Mouse (Mus musculus): Measurements from ENCODE around the gene Map3k19. TPM values are rescaled to one million over a fixed set of nuclear protein-coding genes. Genes with fewer than 3 reads are reported as not detected.

The Map3k19 gene
- total RNA-seq, 2 experiments from 2014 or later = 5.6 to 6.8 TPM

DNA sequence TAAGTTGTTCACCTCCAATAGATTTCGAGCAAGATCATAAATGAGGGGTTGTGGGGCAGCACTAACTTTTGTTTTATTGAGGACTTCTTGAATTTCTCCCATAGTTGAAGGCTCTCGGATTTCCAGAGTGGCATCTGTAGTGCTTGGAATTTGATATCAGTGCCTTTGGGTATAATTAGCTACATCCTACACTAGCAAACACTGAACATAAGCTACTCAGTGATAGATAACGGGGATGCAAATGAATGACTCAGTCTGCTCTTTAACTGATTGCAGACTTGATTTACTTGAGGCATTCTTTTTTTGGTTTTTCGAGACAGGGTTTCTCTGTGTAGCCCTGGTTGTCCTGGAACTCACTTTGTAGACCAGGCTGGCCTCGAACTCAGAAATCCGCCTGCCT, 65.9 kb downstream of the Map3k19 start:
- Histone ChIP-seq H3K27ac (peak overlapping the region; percentile 64; the same call in 1 of the 2 replicates), H3K4me3 (no peak overlapping the region)
- no peak for TF ChIP-seq CTCF (conservative IDR thresholded peaks at IDR 0.05)
- no peak for DNase-seq (ENCODE audit: low spot score in 2 of 2)

DNA sequence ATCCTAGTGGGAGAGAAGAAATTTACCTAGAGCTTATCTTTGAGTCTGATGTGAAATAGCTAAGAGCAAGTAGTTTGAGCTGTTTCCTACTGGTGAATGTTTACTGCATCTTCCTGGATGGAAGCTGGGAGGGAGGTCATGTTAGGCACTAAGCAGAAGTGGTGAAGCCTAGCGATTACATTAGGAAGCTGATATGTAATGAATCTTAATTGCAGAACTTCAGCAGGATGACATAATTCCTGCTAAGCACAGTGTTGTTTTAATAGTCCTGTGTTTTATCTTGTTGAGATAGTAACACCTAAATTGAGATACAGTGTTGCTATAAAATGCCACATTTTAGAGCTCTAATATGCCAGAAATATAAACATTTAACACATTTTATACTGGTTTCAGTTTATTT, 68.9 kb downstream of the Map3k19 start:
- DNase-seq (ENCODE audit: low spot score in 2 of 2) = no peak
- TF ChIP-seq CTCF (conservative IDR thresholded peaks at IDR 0.05) = no peak
- H3K4me3 ChIP-seq = no peak overlapping the region
- no peak overlapping the region for H3K27ac ChIP-seq

DNA sequence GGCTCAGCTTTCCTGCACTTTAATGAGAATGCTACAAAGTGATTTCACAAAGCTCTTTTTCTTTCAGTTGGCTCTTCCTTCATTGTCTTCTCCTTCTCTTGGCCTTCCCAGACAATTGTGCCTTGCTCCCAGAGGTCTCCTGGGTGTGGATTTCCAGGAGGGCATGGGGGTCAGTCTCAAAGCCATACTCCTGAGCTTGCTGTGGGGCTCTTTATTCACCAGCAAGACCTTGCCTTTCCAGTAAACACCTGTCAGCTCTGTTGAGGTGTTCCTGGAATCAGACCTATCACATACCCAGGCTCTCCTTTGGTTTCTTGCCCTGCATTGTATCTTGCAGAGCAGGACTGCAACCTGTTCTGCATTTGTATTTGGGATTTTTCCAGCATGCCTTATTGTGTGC, 71.0 kb downstream of the Map3k19 start:
- Histone ChIP-seq H3K27ac (peak overlapping the region; percentile 8; the same call in 1 of the 2 replicates), H3K4me3 (no peak overlapping the region)
- TF ChIP-seq CTCF (conservative IDR thresholded peaks at IDR 0.05) = no peak
- no peak for DNase-seq (ENCODE audit: low spot score in 2 of 2)

DNA sequence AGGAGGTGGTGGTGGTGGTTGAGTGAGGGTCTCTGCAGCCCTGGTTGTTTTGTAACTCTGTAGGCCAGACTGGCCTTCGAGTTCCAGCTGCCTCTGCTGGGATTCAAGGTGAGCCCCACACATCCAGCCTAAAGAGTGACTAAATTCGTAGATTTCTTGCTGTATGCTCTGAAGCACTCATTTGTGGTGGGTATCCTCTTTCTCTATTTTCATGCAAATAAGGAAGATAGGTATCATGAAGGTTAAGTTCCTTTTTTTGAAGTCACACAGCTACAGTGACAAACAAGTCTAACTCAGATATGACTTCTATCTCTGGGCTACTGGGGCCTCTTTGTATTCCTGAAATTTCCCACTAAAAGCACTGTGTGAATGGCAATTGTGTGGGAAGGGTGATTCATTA, 74.0 kb downstream of the Map3k19 start:
- DNase-seq (ENCODE audit: low spot score in 2 of 2) = no peak
- no peak for TF ChIP-seq CTCF (conservative IDR thresholded peaks at IDR 0.05)
- H3K27ac ChIP-seq = 0 out of 2 replicates have a peak overlapping the region, but pooled peaks have one; percentile 33

DNA sequence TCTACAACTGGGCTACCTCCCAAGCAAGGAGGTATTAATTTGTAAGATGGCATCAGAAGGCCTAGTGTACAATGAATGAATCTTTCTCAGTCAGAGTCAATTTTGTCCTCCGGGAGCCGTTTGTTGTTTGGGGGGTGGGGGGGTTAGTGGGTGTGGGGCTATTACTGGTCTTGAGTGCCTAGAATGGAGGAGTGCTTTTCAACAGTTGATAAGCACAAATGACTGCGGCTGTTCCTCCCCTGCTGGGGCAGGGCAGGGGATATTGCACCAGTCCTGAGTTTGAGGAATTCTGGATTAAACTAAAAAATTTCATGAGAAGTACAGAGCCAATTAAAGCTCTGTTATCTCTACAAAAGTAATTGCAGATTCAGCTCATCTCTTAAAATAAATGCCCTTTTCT, 74.7 kb downstream of the Map3k19 start:
- TF ChIP-seq CTCF (conservative IDR thresholded peaks at IDR 0.05) = no peak
- Histone ChIP-seq H3K27ac (no peak overlapping the region), H3K4me3 (no peak overlapping the region)
- DNase-seq (ENCODE audit: low spot score in 2 of 2) = no peak

More for the DNA sequence above, 74.0 kb downstream of the Map3k19 start:
- no peak overlapping the region for H3K4me3 ChIP-seq

DNA sequence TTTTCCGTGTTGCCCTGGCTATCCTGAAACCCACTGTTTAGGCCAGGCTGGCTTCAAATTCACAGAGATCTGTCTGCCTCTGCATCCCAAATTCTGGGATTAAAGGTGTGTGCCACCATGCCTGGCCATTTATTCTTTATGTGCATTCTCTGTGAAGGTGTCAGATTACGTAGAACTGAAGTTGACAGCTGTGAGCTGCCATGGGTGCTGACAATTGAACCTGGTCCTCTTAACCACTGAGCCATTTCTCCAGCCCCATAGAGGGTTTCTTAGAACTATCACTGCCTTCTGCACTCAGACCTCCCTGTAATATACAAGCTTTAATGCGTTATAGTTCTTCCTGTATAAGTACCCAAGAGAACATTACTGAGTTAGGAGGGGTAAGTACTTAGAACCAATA, 76.2 kb downstream of the Map3k19 start:
- Histone ChIP-seq H3K4me3 (no peak overlapping the region), H3K27ac (no peak overlapping the region)
- DNase-seq (ENCODE audit: low spot score in 2 of 2) = no peak
- TF ChIP-seq CTCF (conservative IDR thresholded peaks at IDR 0.05) = no peak

DNA sequence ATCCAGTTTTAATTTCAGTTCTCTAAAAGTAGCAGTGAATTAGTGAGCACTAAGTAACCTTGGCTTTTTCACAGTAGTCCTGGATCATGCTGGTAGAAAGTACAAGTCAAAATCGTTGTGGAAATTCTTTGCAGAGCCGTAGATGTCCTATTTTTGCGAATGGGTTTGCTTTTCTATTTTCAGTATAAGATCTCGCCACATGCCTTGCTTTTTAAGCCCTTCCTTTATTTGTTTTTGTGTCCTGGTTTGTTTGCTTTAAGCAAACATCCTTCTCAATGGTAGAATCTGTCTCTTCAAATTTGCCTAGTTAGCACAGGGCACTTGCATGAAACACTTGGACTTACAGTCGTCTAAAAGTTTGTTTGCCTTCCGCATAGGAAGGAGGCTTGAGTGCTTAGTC, 78.6 kb downstream of the Map3k19 start:
- Histone ChIP-seq H3K4me3 (peak overlapping the region; percentile 91), H3K27ac (no peak overlapping the region)
- DNase-seq (ENCODE audit: low spot score in 2 of 2) = no peak
- no peak for TF ChIP-seq CTCF (conservative IDR thresholded peaks at IDR 0.05)

DNA sequence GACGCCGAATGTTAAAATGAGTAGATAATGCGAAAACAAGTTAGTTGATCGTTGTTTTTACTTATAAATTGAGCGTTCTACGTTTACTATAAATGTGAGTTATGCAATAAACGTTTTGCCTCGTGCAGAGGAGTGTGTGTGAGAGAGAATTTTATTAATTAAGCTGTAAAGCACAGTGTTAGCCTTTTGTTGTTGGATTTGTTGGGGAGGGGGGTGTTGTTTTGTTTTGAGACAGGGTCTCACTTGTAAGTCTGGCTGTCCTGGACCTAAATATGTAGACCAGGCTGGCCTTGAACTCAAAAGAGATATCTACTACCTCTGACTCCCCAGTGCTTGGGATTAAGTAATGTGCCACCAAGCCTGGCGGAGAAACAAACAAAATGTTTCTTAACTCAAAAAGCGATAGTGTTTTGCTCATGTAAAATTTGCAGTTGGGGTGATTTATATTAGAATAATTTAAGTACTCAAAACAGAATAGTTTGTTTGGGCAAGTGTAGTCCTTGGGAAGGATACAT, 79.6 kb downstream of the Map3k19 start:
- no peak for DNase-seq (ENCODE audit: low spot score in 2 of 2)
- no peak for TF ChIP-seq CTCF (conservative IDR thresholded peaks at IDR 0.05)
- Histone ChIP-seq H3K4me3 (peak overlapping the region; percentile 91), H3K27ac (peak overlapping the region; percentile 99)

DNA sequence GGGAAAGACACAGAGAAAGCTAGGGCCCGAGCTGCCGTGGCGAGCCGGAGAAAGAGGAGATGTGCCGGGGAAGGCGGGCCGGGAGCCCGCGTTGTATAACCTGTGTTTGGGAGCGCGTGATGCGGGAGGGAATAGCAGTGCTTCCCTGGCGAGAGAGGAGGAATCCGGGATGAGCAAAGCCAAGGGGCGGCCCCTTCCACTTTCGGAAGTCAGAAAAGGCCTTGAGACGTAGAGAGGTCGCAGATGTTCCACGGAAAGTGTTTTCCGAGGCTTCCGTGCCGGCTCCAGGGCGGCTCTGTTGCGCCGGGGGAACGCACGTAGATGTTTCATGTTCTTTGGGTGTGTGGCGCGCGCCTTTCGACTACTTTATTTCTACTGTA, 80.3 kb downstream of the Map3k19 start:
- Histone ChIP-seq H3K27ac (peak overlapping the region; percentile 99), H3K4me3 (peak overlapping the region; percentile 91)
- TF ChIP-seq CTCF (conservative IDR thresholded peaks at IDR 0.05) = no peak
- DNase-seq (ENCODE audit: low spot score in 2 of 2) = peak in 1 of 2 experiments; percentile 60

DNA sequence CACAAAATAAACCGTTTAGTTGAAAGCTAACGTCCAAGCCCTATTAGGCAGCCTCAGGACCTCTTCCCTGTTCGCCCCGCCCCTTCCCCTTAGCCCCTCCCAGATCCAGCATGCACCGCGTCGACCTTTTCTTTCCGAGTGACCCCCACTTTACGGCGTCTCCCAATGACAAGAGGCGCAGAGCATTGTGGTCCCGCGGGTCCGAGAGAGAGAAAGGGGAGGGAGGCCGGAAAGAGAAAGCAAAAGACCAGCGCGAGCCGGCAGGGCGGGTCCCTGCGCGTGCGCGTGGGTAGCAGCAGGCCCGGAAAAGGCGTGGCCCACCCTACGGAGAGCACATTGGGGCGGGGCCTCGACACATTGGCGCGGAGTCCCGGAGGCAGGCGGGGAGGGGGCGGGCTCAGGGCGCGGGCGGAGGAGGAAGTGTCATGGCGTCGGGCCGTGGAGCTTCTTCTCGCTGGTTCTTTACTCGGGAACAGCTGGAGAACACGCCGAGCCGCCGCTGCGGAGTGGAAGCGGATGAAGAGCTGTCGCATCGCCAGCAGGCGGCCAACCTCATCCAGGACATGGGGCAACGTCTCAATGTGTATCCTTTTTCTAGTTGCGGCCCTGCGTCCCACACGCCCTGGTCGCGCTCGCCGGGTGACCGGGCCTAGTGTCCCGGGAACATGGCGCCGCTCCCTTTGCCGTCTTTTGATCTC, 80.9 kb downstream of the Map3k19 start, which contains the start of gene Ccnt2:
Gene Ccnt2 (plus strand): TSS at position 362 of the 698 bp plus-strand sequence.
- peak within 1 kb of the TSS; percentile 91 for H3K4me3 ChIP-seq
- H3K27ac ChIP-seq = peak within 1 kb of the TSS; percentile 99
- TF ChIP-seq CTCF (conservative IDR thresholded peaks at IDR 0.05) = peak; percentile 60
- peak; percentile 99 to 100 for DNase-seq (ENCODE audit: low spot score in 2 of 2)

DNA sequence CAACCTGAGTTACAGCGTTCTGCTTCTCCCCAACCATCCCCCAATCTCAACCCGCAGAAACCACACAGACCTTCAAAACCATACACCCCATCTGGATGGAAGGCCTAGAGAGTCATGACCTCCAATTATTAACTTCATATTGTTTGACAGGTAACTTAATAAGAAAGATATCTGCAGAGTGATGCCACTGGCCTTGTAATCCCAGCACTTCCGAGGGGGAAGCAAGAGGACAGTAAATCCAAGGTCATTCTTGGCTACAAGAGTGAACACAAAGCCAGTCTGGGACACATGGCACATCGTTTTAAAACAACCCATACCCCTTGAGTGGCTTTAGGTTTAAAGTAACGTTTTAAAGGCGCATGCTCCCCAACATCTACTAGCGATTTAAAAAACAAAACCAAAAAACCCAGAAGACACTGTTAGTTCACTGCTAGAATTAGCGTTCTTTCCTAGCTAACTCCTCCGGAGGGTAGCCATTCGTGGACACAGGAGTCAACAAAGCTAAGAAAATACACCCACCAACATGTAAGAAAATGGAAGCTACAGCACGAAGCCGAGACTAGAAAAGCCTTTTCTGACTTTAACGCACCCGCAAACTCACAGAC, 81.5 kb downstream of the Map3k19 start:
- DNase-seq (ENCODE audit: low spot score in 2 of 2) = no peak
- peak overlapping the region; percentile 91 for H3K4me3 ChIP-seq
- peak overlapping the region; percentile 91 for H3K27ac ChIP-seq
- no peak for TF ChIP-seq CTCF (conservative IDR thresholded peaks at IDR 0.05)

DNA sequence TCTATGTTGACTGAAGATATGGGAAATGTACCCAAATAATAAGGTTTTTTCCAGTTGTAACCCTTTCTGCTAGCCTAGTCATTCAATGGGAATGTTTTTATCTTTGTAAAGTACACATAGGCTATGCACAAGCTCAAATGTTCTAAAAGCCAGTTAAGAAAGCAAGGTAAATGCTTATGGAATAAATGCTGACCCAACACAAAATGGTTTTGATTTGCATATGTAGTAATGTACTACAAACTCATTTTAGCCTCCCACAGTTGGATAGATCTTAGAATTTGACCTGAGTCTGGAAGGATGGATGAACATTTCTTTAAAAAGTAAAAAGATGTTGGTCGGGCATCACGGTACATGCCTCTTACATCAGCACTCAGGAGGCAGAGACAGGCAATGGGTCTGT, 88.1 kb downstream of the Map3k19 start:
- H3K4me3 ChIP-seq = no peak overlapping the region
- no peak for DNase-seq (ENCODE audit: low spot score in 2 of 2)
- no peak for TF ChIP-seq CTCF (conservative IDR thresholded peaks at IDR 0.05)
- H3K27ac ChIP-seq = no peak overlapping the region

DNA sequence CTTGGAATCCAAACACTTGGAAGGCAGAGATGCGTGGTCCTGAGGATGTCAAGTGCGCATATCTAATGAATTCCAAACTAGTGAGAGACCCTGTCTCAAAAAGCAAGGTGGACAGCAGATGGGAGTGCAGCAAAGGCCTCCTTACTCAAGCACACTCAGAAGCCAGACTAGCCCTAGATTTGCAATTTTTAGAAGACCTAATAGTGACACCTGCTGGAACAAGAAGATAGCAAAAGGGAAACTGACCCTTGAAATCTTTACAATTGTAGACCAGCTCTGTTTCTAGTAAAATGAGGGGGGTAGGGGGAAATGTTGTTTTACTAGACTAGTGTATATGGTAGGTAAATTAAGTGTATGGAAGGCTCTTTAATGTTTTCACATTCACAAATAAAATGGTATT, 89.4 kb downstream of the Map3k19 start:
- TF ChIP-seq CTCF (conservative IDR thresholded peaks at IDR 0.05) = peak; percentile 79
- peak in 1 of 2 experiments; percentile 29 for DNase-seq (ENCODE audit: low spot score in 2 of 2)
- Histone ChIP-seq H3K27ac (no peak overlapping the region), H3K4me3 (no peak overlapping the region)

Other genes starting within 250 kb of the Map3k19 start
- 1 to 10 TPM; 5.4 to 6.6 TPM for gene Tmem163, start 175.5 kb downstream of the Map3k19 start, total RNA-seq (2021)
- gene Acmsd, start 125.6 kb downstream of the Map3k19 start, total RNA-seq (2021) = not detected
- 10 to 100 TPM; 64.8 to 76.0 TPM for gene Ccnt2, start 80.9 kb downstream of the Map3k19 start, total RNA-seq (2021)
- gene Rab3gap1, start 13.7 kb upstream of the Map3k19 start, total RNA-seq (2021) = 10 to 100 TPM; 70.6 to 72.5 TPM
- gene Zranb3, start 248.0 kb upstream of the Map3k19 start, total RNA-seq (2021) = 1 to 10 TPM; 6.6 to 7.2 TPM
- gene R3hdm1, start 248.3 kb upstream of the Map3k19 start, total RNA-seq (2021) = 100 to 1,000 TPM; 239 to 263 TPM

Measured in layer of hippocampus, adult 2 months (tissue).